Mouse (Mus musculus) liver (tissue): ENCODE measurements around the gene Gucy1b1.

Source experiments
- DNase-seq: peaks from one replicate; pipeline ENCODE4 v3.0.0-alpha.2; 2020; ENCODE audit warnings: mixed read lengths

The Gucy1b1 gene

GRCm38 (mm10) chr3:82030008-82030748 lies 44.3 kb downstream of the Gucy1b1 start:
- DNase-seq, result no peak

GRCm38 (mm10) chr3:82029229-82029628 lies 45.3 kb downstream of the Gucy1b1 start:
- DNase-seq, result peak; percentile 7

GRCm38 (mm10) chr3:82027286-82027685 lies 47.2 kb downstream of the Gucy1b1 start:
- DNase-seq, result no peak

- DNase-seq, result no peak
Observed at GRCm38 (mm10) chr3:82023065-82023464, 51.4 kb downstream of the Gucy1b1 start.

- DNase-seq, result no peak
Observed at GRCm38 (mm10) chr3:82022421-82022920, 52.0 kb downstream of the Gucy1b1 start.

GRCm38 (mm10) chr3:82014148-82014703 lies 60.3 kb downstream of the Gucy1b1 start:
- no peak for DNase-seq

GRCm38 (mm10) chr3:82007002-82007401 lies 67.5 kb downstream of the Gucy1b1 start:
- no peak for DNase-seq

GRCm38 (mm10) chr3:81995988-81996387 lies 78.5 kb downstream of the Gucy1b1 start:
- no peak for DNase-seq

GRCm38 (mm10) chr3:81995371-81995770 lies 79.1 kb downstream of the Gucy1b1 start:
- no peak for DNase-seq

GRCm38 (mm10) chr3:81990531-81990930 lies 84.0 kb downstream of the Gucy1b1 start:
- no peak for DNase-seq

DNA sequence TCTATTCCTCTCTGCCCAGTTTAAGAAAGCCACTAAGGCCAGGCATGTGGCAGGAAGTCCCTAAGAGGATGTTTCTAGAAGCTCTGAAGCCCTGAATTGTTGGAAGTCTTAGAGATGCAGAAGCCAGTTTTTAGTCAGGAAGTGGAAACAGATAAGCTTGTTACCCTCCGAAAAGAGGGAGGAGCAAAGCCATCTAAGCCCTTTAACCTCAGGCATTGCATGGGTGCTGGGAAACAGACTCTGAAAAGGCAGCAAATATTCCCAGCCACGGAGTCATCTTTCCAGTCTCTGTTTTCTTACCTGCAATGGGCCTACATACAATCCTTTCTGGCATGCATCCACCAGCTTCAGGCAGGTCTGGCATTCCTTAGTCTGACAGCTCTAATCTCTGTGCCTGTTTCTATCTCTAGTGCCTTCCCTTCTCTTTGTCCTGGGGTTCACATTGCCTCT lies 84.8 kb downstream of the Gucy1b1 start:
- no peak for DNase-seq

DNA sequence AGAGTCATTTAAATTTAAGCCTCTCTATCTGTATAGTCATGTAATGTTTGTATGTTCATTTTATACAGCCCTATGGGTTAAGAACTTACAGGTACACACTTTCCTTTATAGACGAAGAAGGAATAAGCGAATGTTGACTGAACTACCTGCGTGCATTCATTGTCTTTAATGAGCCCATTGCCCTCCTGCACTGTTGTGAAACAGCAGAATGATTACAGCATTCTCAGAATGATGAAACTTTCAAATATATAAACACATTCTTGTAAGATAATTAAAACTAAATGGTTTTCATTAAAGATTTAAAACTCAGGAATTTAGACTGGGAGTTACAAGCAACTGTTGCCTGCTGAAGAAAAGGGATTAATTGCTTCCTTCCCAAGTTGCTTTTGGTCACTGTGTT lies 86.9 kb downstream of the Gucy1b1 start:
- DNase-seq, result no peak

DNA sequence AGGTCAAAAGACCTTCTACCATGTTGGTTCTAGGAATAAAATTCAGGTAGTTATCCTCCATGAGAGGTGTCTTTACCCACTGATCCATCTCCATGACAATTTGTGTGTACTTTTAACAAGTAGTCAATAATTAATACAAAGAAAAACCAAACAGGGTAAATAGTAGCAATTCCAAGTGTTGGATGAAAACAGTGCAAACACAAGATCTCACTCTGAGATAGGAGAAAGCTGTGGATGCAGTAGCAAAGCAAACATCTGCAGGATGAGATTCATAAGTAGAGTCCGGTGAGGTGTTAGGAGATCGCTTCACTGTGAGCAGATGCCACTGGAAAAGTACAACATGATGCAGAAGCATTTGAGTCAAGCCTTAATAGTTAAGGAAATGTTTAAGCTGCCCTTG lies 88.4 kb downstream of the Gucy1b1 start:
- no peak for DNase-seq

DNA sequence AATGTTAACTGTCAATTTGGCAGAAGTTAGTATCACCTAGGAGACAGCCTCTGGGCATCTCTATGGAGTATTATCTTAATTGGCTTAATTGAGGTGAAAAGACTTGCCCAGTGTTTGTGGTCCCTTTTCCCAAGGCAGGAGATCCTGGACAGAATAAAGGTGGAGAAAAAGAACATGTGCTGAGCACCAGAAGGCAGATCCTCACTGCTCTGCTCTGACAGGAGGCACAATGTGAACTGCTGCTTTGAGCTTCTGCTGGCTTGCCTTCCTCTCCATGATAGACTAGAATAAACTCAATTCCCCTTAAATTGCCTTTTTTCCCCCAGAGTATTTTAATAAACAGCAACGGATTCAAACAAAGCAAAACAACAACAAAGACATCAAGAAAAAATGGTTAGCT lies 89.4 kb downstream of the Gucy1b1 start:
- no peak for DNase-seq

DNA sequence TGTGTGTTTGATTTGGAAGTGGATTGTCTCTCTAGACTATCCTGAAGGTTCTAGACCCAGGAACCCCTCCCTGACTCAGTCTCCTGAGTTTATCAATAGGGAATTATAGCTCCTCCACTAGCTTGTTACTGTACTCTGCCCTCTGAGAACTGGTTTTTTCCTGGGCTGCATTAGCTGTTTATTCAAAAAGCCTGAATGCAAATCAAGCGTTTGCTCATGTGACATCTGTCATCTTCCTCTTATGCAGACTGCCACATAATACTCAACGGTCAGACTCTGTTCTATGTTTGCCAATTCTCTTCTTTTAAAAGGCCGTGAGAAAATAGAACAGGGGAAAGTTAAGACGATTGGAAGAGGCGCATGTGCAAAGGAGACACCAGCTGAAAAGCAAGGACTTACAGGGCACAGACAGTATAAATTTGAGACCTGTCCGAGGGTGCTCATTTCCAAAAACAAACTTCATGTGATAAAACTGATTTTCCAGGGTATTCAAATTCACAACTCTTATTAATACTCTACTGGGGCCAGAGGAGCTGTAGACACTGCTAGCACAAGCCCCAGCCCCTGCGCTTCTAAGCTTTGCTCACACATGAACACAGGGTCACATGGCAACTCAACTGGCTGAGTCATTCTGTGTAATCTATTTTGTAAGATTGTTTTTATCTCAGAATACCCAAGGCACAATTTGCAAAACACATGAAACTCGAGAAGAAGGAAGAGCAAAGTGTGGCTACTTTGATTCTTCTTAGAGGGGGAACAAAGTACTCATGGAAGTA lies 91.2 kb downstream of the Gucy1b1 start:
- DNase-seq, result no peak
